Mouse (Mus musculus): Measurements from ENCODE around the gene Ccdc47. TPM values are rescaled to one million over a fixed set of nuclear protein-coding genes. Genes with fewer than 3 reads are reported as not detected.

The Ccdc47 gene
- 93.2 and 119 TPM in 2 replicates for polyA plus RNA-seq (2011; ENCODE audit: insufficient read depth, insufficient read length, low read depth, missing spikeins)

- Histone ChIP-seq H3K27me3 (ENCODE audit: control insufficient read depth, insufficient read depth, low read length, poor library complexity, severe bottlenecking) (no peaks in the 10 kb centered on the region), H3K4me1 (ENCODE audit: control insufficient read depth, insufficient read depth, low read length) (peaks cover 3% of the 10 kb centered on the region), H3K27ac (ENCODE audit: insufficient read depth, low read length) (peak within 1 kb of the TSS; percentile 85), H3K36me3 (ENCODE audit: control insufficient read depth, insufficient read depth, low read length, poor library complexity, severe bottlenecking) (peaks cover 10% of the 10 kb centered on the region), H3K9me3 (replicated peaks; ENCODE audit: control insufficient read depth, insufficient read depth, low read length, poor library complexity, severe bottlenecking) (no peaks in the 10 kb centered on the region), H3K9ac (ENCODE audit: low read depth, poor library complexity, severe bottlenecking) (peak within 1 kb of the TSS; percentile 95), H3K4me3 (ENCODE audit: low read depth, low read length) (peak within 1 kb of the TSS; percentile 97)
- no peak for TF ChIP-seq CTCF (IDR thresholded peaks at IDR 0.05; ENCODE audit: low read depth, low read length)
- no peak for TF ChIP-seq EP300 (IDR thresholded peaks at IDR 0.05; ENCODE audit: insufficient read depth, low read depth, low read length)
- TF ChIP-seq POLR2A (IDR thresholded peaks at IDR 0.05; ENCODE audit: insufficient read depth, low read length): peak; percentile 25
These were observed at the start of gene Ccdc47 for GRCm38 (mm10) chr11:106215927-106216729. Gene Ccdc47 (minus strand): TSS chr11:106216344.

- Histone ChIP-seq H3K9me3 (replicated peaks; ENCODE audit: control insufficient read depth, insufficient read depth, low read length, poor library complexity, severe bottlenecking) (no peaks in the 10 kb centered on the region), H3K36me3 (ENCODE audit: control insufficient read depth, insufficient read depth, low read length, poor library complexity, severe bottlenecking) (peaks cover 56% of the 10 kb centered on the region), H3K4me3 (ENCODE audit: low read depth, low read length) (no peak overlapping the region), H3K4me1 (ENCODE audit: control insufficient read depth, insufficient read depth, low read length) (no peaks in the 10 kb centered on the region), H3K9ac (ENCODE audit: low read depth, poor library complexity, severe bottlenecking) (no peak overlapping the region), H3K27me3 (ENCODE audit: control insufficient read depth, insufficient read depth, low read length, poor library complexity, severe bottlenecking) (no peaks in the 10 kb centered on the region), H3K27ac (ENCODE audit: insufficient read depth, low read length) (no peak overlapping the region)
- TF ChIP-seq EP300 (IDR thresholded peaks at IDR 0.05; ENCODE audit: insufficient read depth, low read depth, low read length): no peak
- TF ChIP-seq CTCF (IDR thresholded peaks at IDR 0.05; ENCODE audit: low read depth, low read length): no peak
- no peak for TF ChIP-seq POLR2A (IDR thresholded peaks at IDR 0.05; ENCODE audit: insufficient read depth, low read length)
These were observed 49.4 kb upstream of the Ccdc47 start for GRCm38 (mm10) chr11:106265570-106265969.

GRCm38 (mm10) chr11:106264988-106265387 is 48.8 kb upstream of the Ccdc47 start:
- no peak overlapping the region for H3K9ac ChIP-seq (ENCODE audit: low read depth, poor library complexity, severe bottlenecking)
- H3K27me3 ChIP-seq (ENCODE audit: control insufficient read depth, insufficient read depth, low read length, poor library complexity, severe bottlenecking): no peaks in the 10 kb centered on the region
- TF ChIP-seq CTCF (IDR thresholded peaks at IDR 0.05; ENCODE audit: low read depth, low read length): no peak
- TF ChIP-seq POLR2A (IDR thresholded peaks at IDR 0.05; ENCODE audit: insufficient read depth, low read length): no peak
- TF ChIP-seq EP300 (IDR thresholded peaks at IDR 0.05; ENCODE audit: insufficient read depth, low read depth, low read length): no peak
- H3K4me1 ChIP-seq (ENCODE audit: control insufficient read depth, insufficient read depth, low read length): no peaks in the 10 kb centered on the region
- H3K36me3 ChIP-seq (ENCODE audit: control insufficient read depth, insufficient read depth, low read length, poor library complexity, severe bottlenecking): peaks cover 56% of the 10 kb centered on the region
- no peak overlapping the region for H3K27ac ChIP-seq (ENCODE audit: insufficient read depth, low read length)
- H3K4me3 ChIP-seq (ENCODE audit: low read depth, low read length): no peak overlapping the region
- H3K9me3 ChIP-seq (replicated peaks; ENCODE audit: control insufficient read depth, insufficient read depth, low read length, poor library complexity, severe bottlenecking): no peaks in the 10 kb centered on the region

GRCm38 (mm10) chr11:106263963-106264362 is 47.8 kb upstream of the Ccdc47 start:
- H3K36me3 ChIP-seq (ENCODE audit: control insufficient read depth, insufficient read depth, low read length, poor library complexity, severe bottlenecking): peaks cover 59% of the 10 kb centered on the region
- no peak overlapping the region for H3K9ac ChIP-seq (ENCODE audit: low read depth, poor library complexity, severe bottlenecking)
- H3K27me3 ChIP-seq (ENCODE audit: control insufficient read depth, insufficient read depth, low read length, poor library complexity, severe bottlenecking): no peaks in the 10 kb centered on the region
- no peaks in the 10 kb centered on the region for H3K4me1 ChIP-seq (ENCODE audit: control insufficient read depth, insufficient read depth, low read length)
- H3K4me3 ChIP-seq (ENCODE audit: low read depth, low read length): no peak overlapping the region
- TF ChIP-seq POLR2A (IDR thresholded peaks at IDR 0.05; ENCODE audit: insufficient read depth, low read length) (no peak), EP300 (IDR thresholded peaks at IDR 0.05; ENCODE audit: insufficient read depth, low read depth, low read length) (no peak), CTCF (IDR thresholded peaks at IDR 0.05; ENCODE audit: low read depth, low read length) (no peak)
- no peaks in the 10 kb centered on the region for H3K9me3 ChIP-seq (replicated peaks; ENCODE audit: control insufficient read depth, insufficient read depth, low read length, poor library complexity, severe bottlenecking)
- no peak overlapping the region for H3K27ac ChIP-seq (ENCODE audit: insufficient read depth, low read length)

GRCm38 (mm10) chr11:106260826-106261450 is 44.8 kb upstream of the Ccdc47 start:
- Histone ChIP-seq H3K4me3 (ENCODE audit: low read depth, low read length) (no peak overlapping the region), H3K27ac (ENCODE audit: insufficient read depth, low read length) (no peak overlapping the region), H3K9me3 (replicated peaks; ENCODE audit: control insufficient read depth, insufficient read depth, low read length, poor library complexity, severe bottlenecking) (no peaks in the 10 kb centered on the region), H3K9ac (ENCODE audit: low read depth, poor library complexity, severe bottlenecking) (no peak overlapping the region), H3K27me3 (ENCODE audit: control insufficient read depth, insufficient read depth, low read length, poor library complexity, severe bottlenecking) (no peaks in the 10 kb centered on the region), H3K4me1 (ENCODE audit: control insufficient read depth, insufficient read depth, low read length) (no peaks in the 10 kb centered on the region), H3K36me3 (ENCODE audit: control insufficient read depth, insufficient read depth, low read length, poor library complexity, severe bottlenecking) (peaks cover 61% of the 10 kb centered on the region)
- no peak for TF ChIP-seq POLR2A (IDR thresholded peaks at IDR 0.05; ENCODE audit: insufficient read depth, low read length)
- no peak for TF ChIP-seq EP300 (IDR thresholded peaks at IDR 0.05; ENCODE audit: insufficient read depth, low read depth, low read length)
- no peak for TF ChIP-seq CTCF (IDR thresholded peaks at IDR 0.05; ENCODE audit: low read depth, low read length)

GRCm38 (mm10) chr11:106256775-106257174 is 40.6 kb upstream of the Ccdc47 start:
- peak overlapping the region; percentile 78 for H3K9ac ChIP-seq (ENCODE audit: low read depth, poor library complexity, severe bottlenecking)
- H3K4me1 ChIP-seq (ENCODE audit: control insufficient read depth, insufficient read depth, low read length): no peaks in the 10 kb centered on the region
- TF ChIP-seq EP300 (IDR thresholded peaks at IDR 0.05; ENCODE audit: insufficient read depth, low read depth, low read length): no peak
- no peak for TF ChIP-seq CTCF (IDR thresholded peaks at IDR 0.05; ENCODE audit: low read depth, low read length)
- TF ChIP-seq POLR2A (IDR thresholded peaks at IDR 0.05; ENCODE audit: insufficient read depth, low read length): no peak
- peak overlapping the region; percentile 63 for H3K4me3 ChIP-seq (ENCODE audit: low read depth, low read length)
- peaks cover 51% of the 10 kb centered on the region for H3K36me3 ChIP-seq (ENCODE audit: control insufficient read depth, insufficient read depth, low read length, poor library complexity, severe bottlenecking)
- no peak overlapping the region for H3K27ac ChIP-seq (ENCODE audit: insufficient read depth, low read length)
- H3K27me3 ChIP-seq (ENCODE audit: control insufficient read depth, insufficient read depth, low read length, poor library complexity, severe bottlenecking): no peaks in the 10 kb centered on the region
- H3K9me3 ChIP-seq (replicated peaks; ENCODE audit: control insufficient read depth, insufficient read depth, low read length, poor library complexity, severe bottlenecking): no peaks in the 10 kb centered on the region
